Mouse (Mus musculus) kidney, adult 18-20 months (tissue): ENCODE results near the gene Jmy.
A peak's percentile ranks its signal among the peaks of the same experiment; 100 is the strongest.
"Not testable (repeated sequence)": the region's sequence is repeated elsewhere in the genome, so short reads cannot be mapped to it uniquely, and the experiment has no call there.

Source experiments
- DNase-seq: peaks from one replicate; pipeline ENCODE4 v3.0.0; 2021

The Jmy gene

DNA sequence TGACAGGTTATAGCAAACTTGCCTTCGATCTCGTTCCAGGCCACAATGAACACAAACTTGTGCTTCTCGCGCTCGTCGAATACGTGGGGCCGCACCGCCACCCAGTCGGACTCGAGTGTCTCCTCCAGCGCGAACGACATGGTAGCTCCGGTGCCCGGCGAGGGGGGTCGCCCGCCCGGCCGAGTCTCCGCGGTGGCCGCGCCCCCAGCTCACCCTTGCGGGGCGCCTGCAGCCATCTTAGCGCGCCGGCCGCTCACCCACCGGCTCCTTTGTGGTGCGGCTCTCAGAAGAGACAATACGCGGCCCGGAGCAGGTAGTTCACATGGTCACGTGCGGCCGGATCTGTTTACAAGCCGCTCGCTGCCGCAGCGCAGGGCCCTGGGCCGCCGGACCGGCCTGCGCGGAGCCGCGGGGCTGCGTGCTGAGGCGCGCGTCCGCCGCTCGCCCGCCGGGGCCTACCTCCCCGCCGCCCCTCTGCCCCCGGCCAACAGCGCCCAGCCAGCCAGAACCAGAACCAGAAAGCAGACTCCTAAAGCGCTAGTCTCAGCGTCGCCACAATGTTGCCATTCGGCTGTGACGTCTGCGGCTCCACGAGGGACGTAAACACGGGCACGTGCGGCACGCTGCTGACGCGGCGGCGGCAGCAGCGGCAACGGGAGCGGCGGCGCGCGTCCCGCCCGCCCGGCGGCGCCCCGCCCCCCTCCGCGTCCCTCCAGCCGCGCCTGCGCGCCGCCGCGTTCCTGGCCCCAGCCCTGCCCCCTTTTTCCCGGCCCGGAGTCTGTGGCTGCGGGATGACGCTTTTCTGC, at the start of gene Jmy:
Jmy (minus strand) TSS at position 642 of the 806 bp plus-strand sequence.
- DNase-seq = peak; percentile 85

- DNase-seq = no peak
These were observed 48.0 kb upstream of the Jmy start for GRCm38 (mm10) chr13:93547641-93548040.

- no peak for DNase-seq
These were observed 46.4 kb upstream of the Jmy start for GRCm38 (mm10) chr13:93546011-93546410.

DNA sequence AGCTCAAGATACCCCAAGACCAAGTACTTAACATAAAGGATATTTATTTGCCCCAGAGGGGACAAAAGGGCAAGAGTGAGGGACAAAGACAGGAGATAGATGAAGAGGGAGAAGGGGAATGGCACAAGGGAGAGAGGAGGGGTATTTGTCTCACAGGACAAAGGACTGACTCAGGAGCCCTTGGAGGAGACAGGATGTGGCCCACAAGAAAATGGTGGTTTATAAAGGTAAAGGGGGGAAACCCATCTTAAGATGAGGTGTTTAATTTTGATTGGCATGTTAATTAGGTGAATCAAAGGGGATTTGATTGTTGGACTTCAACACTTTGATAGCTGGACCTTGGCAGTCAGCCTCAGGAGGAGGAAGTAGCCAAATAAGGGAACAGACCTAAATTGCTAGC, 44.7 kb upstream of the Jmy start:
- no peak for DNase-seq

DNA sequence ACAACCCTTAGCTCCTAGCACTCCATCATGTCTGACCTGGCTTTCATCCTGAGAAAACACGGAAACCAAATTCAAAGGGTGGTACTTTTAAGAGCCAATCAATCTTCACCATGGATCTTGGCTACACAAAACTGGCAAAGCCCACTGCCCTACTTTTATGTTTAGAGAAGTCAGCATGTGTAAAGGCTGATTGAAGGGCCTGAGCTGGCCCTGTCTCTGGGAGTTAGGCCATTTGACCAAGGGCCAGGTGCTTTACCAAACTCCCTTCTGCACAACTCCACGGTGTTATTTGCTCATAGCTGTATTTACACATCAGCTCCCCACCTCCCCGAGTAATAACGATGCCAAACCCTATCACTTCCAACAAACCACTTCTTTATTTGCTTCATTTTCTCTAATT, 39.7 kb upstream of the Jmy start:
- DNase-seq = no peak

GRCm38 (mm10) chr13:93518753-93519319, 19.2 kb upstream of the Jmy start:
- DNase-seq = no peak

GRCm38 (mm10) chr13:93517223-93517622, 17.6 kb upstream of the Jmy start:
- DNase-seq = no peak

GRCm38 (mm10) chr13:93514000-93514795, 14.6 kb upstream of the Jmy start:
- DNase-seq = no peak

- DNase-seq = no peak
These were observed 11.0 kb upstream of the Jmy start for GRCm38 (mm10) chr13:93510447-93511180.

DNA sequence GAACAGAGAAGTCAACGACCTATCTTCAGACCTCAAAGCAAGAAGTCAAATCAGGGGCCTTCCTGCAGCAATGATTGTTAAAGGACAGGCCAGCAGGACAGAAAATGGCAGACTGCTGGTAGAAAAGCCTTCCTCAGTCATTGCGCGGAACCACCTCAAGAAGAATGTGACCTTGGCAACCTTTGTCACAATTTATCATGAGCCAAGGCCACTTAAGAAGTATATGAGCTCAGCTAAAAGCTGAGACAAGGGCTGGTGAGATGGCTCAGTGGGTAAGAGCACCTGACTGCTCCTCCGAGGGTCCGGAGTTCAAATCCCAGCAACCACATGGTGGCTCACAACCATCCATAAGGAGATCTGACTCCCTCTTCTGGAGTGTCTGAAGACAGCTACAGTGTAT, 7.3 kb upstream of the Jmy start:
- DNase-seq = not testable (repeated sequence)

- no peak for DNase-seq
These were observed 2.1 kb upstream of the Jmy start for GRCm38 (mm10) chr13:93501724-93502123.

DNA sequence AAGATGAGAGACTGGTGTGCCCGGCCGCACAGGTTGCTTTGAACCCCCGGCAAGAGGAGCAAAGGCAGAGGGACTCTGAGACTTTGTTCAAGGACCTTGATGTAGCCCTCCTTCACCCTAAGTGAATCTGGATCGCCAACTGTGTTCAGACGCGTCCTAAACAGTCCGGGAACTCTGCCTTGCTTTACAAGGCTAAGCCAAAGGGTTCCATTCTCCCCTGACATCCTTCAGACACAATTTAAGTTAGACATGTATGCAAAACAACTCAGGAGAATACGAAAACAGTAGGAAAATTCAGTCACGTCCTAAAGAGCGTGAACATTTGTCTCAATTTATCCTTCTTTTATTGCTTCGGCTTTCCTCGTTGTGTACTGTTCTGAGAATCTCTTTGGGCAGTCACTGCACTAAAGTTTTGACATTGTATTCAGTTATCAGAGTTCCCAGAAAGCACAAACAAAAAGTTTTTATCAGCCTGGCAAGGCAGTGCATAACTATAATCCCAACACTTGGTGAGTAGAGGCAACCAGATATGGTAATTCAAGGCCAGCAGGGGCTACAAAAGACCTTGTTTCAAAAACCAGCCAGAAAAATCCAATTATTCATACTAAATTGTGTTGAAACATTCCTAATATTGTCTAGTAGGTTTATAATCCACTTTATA, 495 bp upstream of the Jmy start:
- no peak for DNase-seq

GRCm38 (mm10) chr13:93498211-93499166, 1.1 kb downstream of the Jmy start:
- peak; percentile 60 for DNase-seq

GRCm38 (mm10) chr13:93496977-93497376, 2.6 kb downstream of the Jmy start:
- no peak for DNase-seq

GRCm38 (mm10) chr13:93488510-93488909, 11.1 kb downstream of the Jmy start:
- no peak for DNase-seq

GRCm38 (mm10) chr13:93487734-93488133, 11.9 kb downstream of the Jmy start:
- no peak for DNase-seq

DNA sequence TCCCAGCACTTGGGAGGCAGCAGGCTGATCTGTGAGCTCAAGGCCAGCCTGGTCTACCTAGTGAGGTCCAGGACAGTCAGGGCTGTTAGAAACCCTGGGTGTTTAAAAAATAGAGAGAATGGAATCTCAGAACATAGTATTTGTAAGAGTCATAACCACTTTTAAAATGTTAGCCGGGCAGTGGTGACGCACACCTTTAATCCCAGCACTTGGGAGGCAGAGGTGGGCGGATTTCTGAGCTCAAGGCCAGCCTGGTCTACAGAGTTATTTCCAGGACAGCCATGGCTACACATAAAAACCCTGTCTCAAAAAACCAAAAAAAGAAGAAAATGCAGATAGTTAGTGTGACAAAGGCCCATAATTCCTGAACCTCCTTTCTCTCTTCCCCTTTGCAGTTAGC, 15.3 kb downstream of the Jmy start:
- no peak for DNase-seq

GRCm38 (mm10) chr13:93481110-93481509, 18.5 kb downstream of the Jmy start:
- no peak for DNase-seq

DNA sequence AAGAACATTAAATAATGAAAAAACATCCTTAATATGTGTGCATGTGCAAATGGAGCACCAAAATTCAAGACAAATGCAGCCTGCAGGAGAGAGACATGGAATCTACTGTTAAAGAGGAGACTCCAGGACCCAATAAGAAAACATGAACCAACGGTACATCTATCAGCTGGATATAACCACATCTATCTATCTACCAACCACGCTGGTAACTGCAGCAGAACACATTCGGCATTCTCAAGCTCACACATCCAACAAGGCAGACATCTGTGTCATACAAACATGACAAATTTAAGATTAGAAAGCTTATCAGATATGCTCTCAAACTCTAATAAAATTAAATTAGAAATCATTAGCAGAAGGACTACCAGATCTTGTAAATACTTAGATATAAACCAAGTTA, 21.3 kb downstream of the Jmy start:
- DNase-seq = no peak

GRCm38 (mm10) chr13:93468355-93468754, 31.3 kb downstream of the Jmy start:
- no peak for DNase-seq

GRCm38 (mm10) chr13:93459566-93459965, 40.0 kb downstream of the Jmy start:
- DNase-seq = no peak
